Mouse (Mus musculus): Measurements from ENCODE around the gene Chmp4b. TPM values are rescaled to one million over a fixed set of nuclear protein-coding genes. Genes with fewer than 3 reads are reported as not detected.

Chmp4b gene
- polyA plus RNA-seq, 1 experiment = 116 TPM

DNA sequence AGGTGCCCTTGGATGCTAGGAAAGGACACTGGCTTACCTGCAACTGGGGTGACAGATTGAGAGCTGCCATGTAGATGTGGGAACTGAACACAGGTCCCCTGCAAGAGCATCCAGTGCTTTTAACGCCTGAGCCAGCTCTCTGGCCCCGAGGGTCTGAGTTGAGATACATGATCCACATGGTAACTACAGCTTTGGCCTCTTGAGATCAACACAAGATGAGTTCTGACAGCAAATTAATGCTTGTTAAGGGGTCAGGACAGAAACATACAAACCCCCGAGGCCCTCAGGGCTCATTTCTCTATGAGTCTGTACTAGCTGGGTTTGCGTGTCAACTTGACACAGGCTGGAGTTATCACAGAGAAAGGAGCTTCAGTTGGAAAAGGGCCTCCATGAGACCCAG is 92.4 kb downstream of the Chmp4b start:
- no peak overlapping the region for H3K9ac ChIP-seq (ENCODE audit: low read depth, poor library complexity, severe bottlenecking)
- no peaks in the 10 kb centered on the region for H3K4me1 ChIP-seq (ENCODE audit: control insufficient read depth, insufficient read depth, low read length)
- TF ChIP-seq CTCF (IDR thresholded peaks at IDR 0.05; ENCODE audit: low read depth, low read length) = no peak
- TF ChIP-seq EP300 (IDR thresholded peaks at IDR 0.05; ENCODE audit: insufficient read depth, low read depth, low read length) = no peak
- TF ChIP-seq POLR2A (IDR thresholded peaks at IDR 0.05; ENCODE audit: insufficient read depth, low read length) = no peak
- no peaks in the 10 kb centered on the region for H3K27me3 ChIP-seq (ENCODE audit: control insufficient read depth, insufficient read depth, low read length, poor library complexity, severe bottlenecking)
- H3K4me3 ChIP-seq (ENCODE audit: low read depth, low read length) = no peak overlapping the region
- H3K27ac ChIP-seq (ENCODE audit: insufficient read depth, low read length) = no peak overlapping the region
- no peaks in the 10 kb centered on the region for H3K9me3 ChIP-seq (replicated peaks; ENCODE audit: control insufficient read depth, insufficient read depth, low read length, poor library complexity, severe bottlenecking)
- no peaks in the 10 kb centered on the region for H3K36me3 ChIP-seq (ENCODE audit: control insufficient read depth, insufficient read depth, low read length, poor library complexity, severe bottlenecking)

Other genes with a start within 250 kb of the Chmp4b start
- 11.7 and 13.5 TPM in 2 replicates for gene Snta1, start 243.6 kb upstream of the Chmp4b start, polyA plus RNA-seq (2011; ENCODE audit: insufficient read depth, insufficient read length, low read depth, missing spikeins)
- gene Cbfa2t2, start 215.2 kb upstream of the Chmp4b start, polyA plus RNA-seq (2011; ENCODE audit: insufficient read depth, insufficient read length, low read depth, missing spikeins) = 79.9 and 89.5 TPM in 2 replicates
- not detected in 2 replicates for gene 1700003F12Rik, start 104.6 kb upstream of the Chmp4b start, polyA plus RNA-seq (2011; ENCODE audit: insufficient read depth, insufficient read length, low read depth, missing spikeins)
- not detected in 2 replicates for gene Actl10, start 99.9 kb upstream of the Chmp4b start, polyA plus RNA-seq (2011; ENCODE audit: insufficient read depth, insufficient read length, low read depth, missing spikeins)
- gene Necab3, start 92.8 kb upstream of the Chmp4b start, polyA plus RNA-seq (2011; ENCODE audit: insufficient read depth, insufficient read length, low read depth, missing spikeins) = 4.0 and 5.1 TPM in 2 replicates
- gene E2f1, start 81.8 kb upstream of the Chmp4b start, polyA plus RNA-seq (2011; ENCODE audit: insufficient read depth, insufficient read length, low read depth, missing spikeins) = 27.0 and 28.0 TPM in 2 replicates
- 8.3 and 9.5 TPM in 2 replicates for gene Pxmp4, start 48.0 kb upstream of the Chmp4b start, polyA plus RNA-seq (2011; ENCODE audit: insufficient read depth, insufficient read length, low read depth, missing spikeins)
- 3.8 and 5.0 TPM in 2 replicates for gene Zfp341, start 38.4 kb upstream of the Chmp4b start, polyA plus RNA-seq (2011; ENCODE audit: insufficient read depth, insufficient read length, low read depth, missing spikeins)
- gene 4930519P11Rik, start 38.3 kb upstream of the Chmp4b start, polyA plus RNA-seq (2011; ENCODE audit: insufficient read depth, insufficient read length, low read depth, missing spikeins) = not detected in 2 replicates
- 1.2 and 1.4 TPM in 2 replicates for gene Gm14214, start 118.3 kb downstream of the Chmp4b start, polyA plus RNA-seq (2011; ENCODE audit: insufficient read depth, insufficient read length, low read depth, missing spikeins)
- 228 and 241 TPM in 2 replicates for gene Raly, start 139.4 kb downstream of the Chmp4b start, polyA plus RNA-seq (2011; ENCODE audit: insufficient read depth, insufficient read length, low read depth, missing spikeins)
- not detected in 2 replicates for gene a, start 139.7 kb downstream of the Chmp4b start, polyA plus RNA-seq (2011; ENCODE audit: insufficient read depth, insufficient read length, low read depth, missing spikeins)
- 551 and 558 TPM in 2 replicates for gene Eif2s2, start 241.2 kb downstream of the Chmp4b start, polyA plus RNA-seq (2011; ENCODE audit: insufficient read depth, insufficient read length, low read depth, missing spikeins)